Comparison of ENCODE assay signal across 10 mouse cellular contexts in genomic region chr6:82892540-82892939, GRCm38 (mm10). TPM values are rescaled to one million over a fixed set of nuclear protein-coding genes. Genes with fewer than 3 reads are reported as not detected.
DNase-seq lines count a peak whose midpoint lies in the region; ATAC-seq and TF ChIP-seq lines count a peak whose summit lies in the region.
"Had no signal": no experiment of that assay in that cellular context is flagged by ENCODE, and none has a peak within 500 bp of the region (broad histone marks: within the 10 kb centered on the region; RNA-seq: fewer than 3 reads in every experiment).

No protein-coding gene starts in this region.

- no peak overlapping the region for H3K4me2 ChIP-seq in forebrain, embryonic 15.5 days (replicated peaks)

- TF ChIP-seq POLR2A in cortical plate, adult 2 months (IDR thresholded peaks at IDR 0.05; ENCODE audit: extremely low read depth, insufficient read depth, low read length): no peak

- no peak overlapping the region for H3K9ac ChIP-seq in forebrain, embryonic 15.5 days (replicated peaks)

- no peak overlapping the region for H3K4me3 ChIP-seq in cortical plate, adult 2 months (ENCODE audit: insufficient read depth, low read length)
- no peak overlapping the region for H3K4me3 ChIP-seq in forebrain, embryonic 15.5 days
- H3K4me3 ChIP-seq: erythroblast, embryonic 14.5 days had no signal

- 0 out of 2 replicates have a peak, but pooled peaks have one; percentile 10 for TF ChIP-seq CTCF in cortical plate, adult 2 months (IDR thresholded peaks at IDR 0.05; ENCODE audit: extremely low read depth, insufficient read depth, low read length)

- no peak for ATAC-seq in forebrain, embryonic 15.5 days (replicated peaks)

- H3K36me3 ChIP-seq in forebrain, embryonic 15.5 days: no peaks in the 10 kb centered on the region

- H3K4me1 ChIP-seq in cortical plate, adult 2 months (ENCODE audit: control insufficient read depth, insufficient read depth, low read length): no peaks in the 10 kb centered on the region
- H3K4me1 ChIP-seq in forebrain, embryonic 15.5 days: no peaks in the 10 kb centered on the region

- DNase-seq in cerebellum, postnatal 10 days: peak; percentile 59 to 69
- no peak for DNase-seq in cerebellum, adult 9-10 months
- peak; percentile 26 for DNase-seq in ovary, postnatal 36 days (ENCODE audit: low spot score)
- no peak for DNase-seq in ovary, postnatal 14 days (ENCODE audit: low spot score)
- DNase-seq in thymus, postnatal 0 days (ENCODE audit: low spot score): peak; percentile 35
- DNase-seq in gastrocnemius, postnatal 4 days (ENCODE audit: low spot score in 2 of 2): no peak

- H3K27me3 ChIP-seq in forebrain, embryonic 15.5 days: no peaks in the 10 kb centered on the region

- H3K9me3 ChIP-seq in forebrain, embryonic 15.5 days: no peaks in the 10 kb centered on the region

- H3K27ac ChIP-seq in cortical plate, adult 2 months (ENCODE audit: insufficient read depth, low read length): no peak overlapping the region
- H3K27ac ChIP-seq in forebrain, embryonic 15.5 days (replicated peaks): no peak overlapping the region

- 84% methylated on average over 2 of the region's 2 CpGs for WGBS in forebrain, embryonic 15.5 days

RNA-seq across cellular contexts. Expression of gene Sema4f, which starts 47.0 kb away (rescaled TPM):
- 33.5 and 33.7 TPM in 2 replicates for polyA plus RNA-seq in cortical plate, adult 2 months (2012; rRNA removed)
- polyA plus RNA-seq in thymus, postnatal 0 days (2015; fragmentation: Nextera tagmentation; extraction: Ambion mirVana): 1.3 and 1.4 TPM in 2 replicates
- polyA plus RNA-seq in forebrain, embryonic 15.5 days (2015; fragmentation: Nextera tagmentation; extraction: Ambion mirVana): 14.9 and 15.8 TPM in 2 replicates
- total RNA-seq in gastrocnemius, postnatal 4 days (2021): 1 to 10 TPM in 1 of 2 experiments, under 1 TPM in 1; 0.78 to 1.0 TPM
- polyA plus RNA-seq: erythroblast, embryonic 14.5 days had no signal

RNA-seq across cellular contexts. Expression of gene M1ap, which starts 54.2 kb away (rescaled TPM):
- polyA plus RNA-seq in cortical plate, adult 2 months (2012; rRNA removed): 0.06 and 0.17 TPM in 2 replicates
- polyA plus RNA-seq in thymus, postnatal 0 days (2015; fragmentation: Nextera tagmentation; extraction: Ambion mirVana): 0.81 and 1.5 TPM in 2 replicates
- not detected in 2 replicates for polyA plus RNA-seq in forebrain, embryonic 15.5 days (2015; fragmentation: Nextera tagmentation; extraction: Ambion mirVana)
- total RNA-seq in gastrocnemius, postnatal 4 days (2021): under 1 TPM in 1 of 2 experiments, not detected in 1; 0.88 TPM
- polyA plus RNA-seq: neural tube, embryonic 11.5 days had no signal

Comparison
In these comparisons a context has a peak if more than half of its experiments do, and no peak if none do; other contexts are left out.
1. DNase-seq: peak in cerebellum, postnatal 10 days (2 of 2), ovary, postnatal 36 days (single experiment) and thymus, postnatal 0 days (single experiment); none in cerebellum, adult 9-10 months (single experiment), ovary, postnatal 14 days (single experiment) and gastrocnemius, postnatal 4 days (0 of 2).